Mouse (Mus musculus): ENCODE results near the gene Ints7.

GRCm38 (mm10) chr1:191642903-191643302 is 67.5 kb downstream of the Ints7 start:
- no peak for TF ChIP-seq POLR2A (IDR thresholded peaks at IDR 0.05; ENCODE audit: insufficient read length, low read depth)
- TF ChIP-seq E2F4 (IDR thresholded peaks at IDR 0.05; ENCODE audit: insufficient read depth), result no peak
- no peak for TF ChIP-seq TCF3 (IDR thresholded peaks at IDR 0.05; ENCODE audit: insufficient read length, low read depth)
- no peak for TF ChIP-seq TCF12 (IDR thresholded peaks at IDR 0.05; ENCODE audit: insufficient read depth, poor library complexity, severe bottlenecking)
- TF ChIP-seq REST (IDR thresholded peaks at IDR 0.05; ENCODE audit: insufficient read depth, insufficient read length), result no peak
- TF ChIP-seq MAX (IDR thresholded peaks at IDR 0.05; ENCODE audit: low read depth), result no peak
- no peak for TF ChIP-seq SRF (IDR thresholded peaks at IDR 0.05; ENCODE audit: control insufficient read depth, insufficient read length, low read depth)
- no peak for TF ChIP-seq USF1 (IDR thresholded peaks at IDR 0.05; ENCODE audit: low read depth)
- no peak for TF ChIP-seq MYOD1 (IDR thresholded peaks at IDR 0.05; ENCODE audit: control insufficient read depth in 1 of 3, insufficient read length in 2 of 3, low read depth in 2 of 3)
- no peak for TF ChIP-seq POLR2AphosphoS2 (IDR thresholded peaks at IDR 0.05; ENCODE audit: insufficient read length, low read depth)
- TF ChIP-seq MYOG (IDR thresholded peaks at IDR 0.05; ENCODE audit: control insufficient read depth in 1 of 3, insufficient read depth in 1 of 3, insufficient read length in 2 of 3, low read depth in 2 of 3), result no peak

Data from myocyte (in vitro differentiated cells).